Mouse (Mus musculus) neural tube, embryonic 12.5 days (tissue): Measurements from ENCODE around the gene Map4. TPM values are rescaled to one million over a fixed set of nuclear protein-coding genes. Genes with fewer than 3 reads are reported as not detected.
A peak's percentile ranks its signal among the peaks of the same experiment; 100 is the strongest.

Experiments used
- ATAC-seq: fragments of 200-750 bp; cut with Nextera tagmentation; 2 replicates; pipeline ENCODE4 v1.8.0; 2017; ENCODE audit warnings: low read depth, mild to moderate bottlenecking, moderate TSS enrichment, moderate library complexity; ENCODE audit not compliant: low FRiP score
- H3K27ac ChIP-seq: fragments of 300-500 bp; sonication (generic); 2 replicates; pipeline ENCODE4 v1.5.1; 2016
- H3K27me3 ChIP-seq: fragments of 300-500 bp; sonication (generic); replicated peaks from 2 replicates; pipeline ENCODE4 v1.6.1; 2016; ENCODE audit warnings: mild to moderate bottlenecking
- H3K36me3 ChIP-seq: fragments of 300-500 bp; sonication (generic); 2 replicates; pipeline ENCODE4 v1.6.1; 2016; ENCODE audit warnings: mild to moderate bottlenecking
- H3K4me1 ChIP-seq: fragments of 300-500 bp; sonication (generic); 2 replicates; pipeline ENCODE4 v1.6.1; 2016
- H3K4me2 ChIP-seq: fragments of 300-500 bp; sonication (generic); replicated peaks from 2 replicates; pipeline ENCODE4 v1.6.1; 2016; ENCODE audit warnings: mild to moderate bottlenecking
- H3K4me3 ChIP-seq: fragments of 300-500 bp; sonication (generic); 2 replicates; pipeline ENCODE4 v1.5.1; 2016
- H3K9ac ChIP-seq: fragments of 300-500 bp; sonication (generic); 2 replicates; pipeline ENCODE4 v1.6.1; 2016; ENCODE audit warnings: mild to moderate bottlenecking
- H3K9me3 ChIP-seq: fragments of 300-500 bp; sonication (generic); 2 replicates; pipeline ENCODE4 v1.6.1; 2016; ENCODE audit warnings: mild to moderate bottlenecking
- WGBS: fragments of 180-500 bp; shearing (Covaris S2); methylation state at CpG from one replicate; pipeline ENCODE4 v1.1.7; 2016; 5-methylcytosine and 5-hydroxymethylcytosine counted together
- polyA plus RNA-seq: library from polyadenylated mRNA; unstranded; fragments of >200 nt; fragmentation: Nextera tagmentation; extraction: Ambion mirVana; gene quantifications from 2 replicates; pipeline ENCODE4 v1.2.1, GENCODE M21; 2016

The Map4 gene
- polyA plus RNA-seq, 1 experiment from 2014 or later: 161 TPM

DNA sequence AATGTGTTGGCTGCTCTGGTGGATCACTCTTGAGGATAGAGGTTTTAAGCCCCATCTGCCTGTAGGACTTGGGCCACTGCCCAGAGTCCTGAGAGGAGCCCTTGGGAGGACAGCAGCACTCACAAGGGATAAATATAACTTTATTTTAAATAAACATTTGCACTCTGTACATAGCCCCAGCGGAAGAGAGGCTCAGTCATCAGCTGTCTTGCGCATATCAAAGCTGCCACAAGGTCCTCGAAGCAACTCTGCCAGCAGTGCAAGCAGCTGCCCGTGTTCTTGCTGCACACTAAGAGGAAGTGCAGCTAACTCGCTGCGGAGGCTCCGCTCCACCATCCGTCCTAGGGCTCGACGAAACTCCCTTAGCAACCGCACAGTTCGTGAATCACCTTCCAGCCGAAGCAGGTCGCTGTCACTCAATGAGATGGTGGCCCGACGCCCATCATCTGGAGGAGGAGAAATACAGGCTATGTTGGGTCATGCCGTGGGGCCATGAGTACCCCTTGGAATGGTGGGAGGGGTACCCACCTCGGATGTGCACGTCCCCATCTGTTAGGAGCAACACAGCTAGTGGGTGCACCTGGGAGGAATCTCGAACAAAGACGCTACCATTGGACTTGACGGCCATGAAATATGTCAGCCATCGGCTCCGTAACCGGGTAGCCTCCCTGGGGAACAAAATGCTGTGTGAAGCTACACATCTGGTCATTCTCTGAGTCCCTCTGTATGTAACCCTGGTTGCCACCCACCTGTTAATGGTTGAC lies 153.1 kb downstream of the Map4 start:
- no peak overlapping the region for H3K9ac ChIP-seq
- H3K9me3 ChIP-seq: no peaks in the 10 kb centered on the region
- H3K27ac ChIP-seq: no peak overlapping the region
- H3K36me3 ChIP-seq: peaks cover 95% of the 10 kb centered on the region
- no peak overlapping the region for H3K4me3 ChIP-seq
- 86% methylated on average over 25 of the region's 25 CpGs for WGBS
- ATAC-seq: peak; percentile 15; the same call in 1 of the 2 replicates
- no peak overlapping the region for H3K4me2 ChIP-seq
- H3K4me1 ChIP-seq: no peaks in the 10 kb centered on the region
- no peaks in the 10 kb centered on the region for H3K27me3 ChIP-seq

DNA sequence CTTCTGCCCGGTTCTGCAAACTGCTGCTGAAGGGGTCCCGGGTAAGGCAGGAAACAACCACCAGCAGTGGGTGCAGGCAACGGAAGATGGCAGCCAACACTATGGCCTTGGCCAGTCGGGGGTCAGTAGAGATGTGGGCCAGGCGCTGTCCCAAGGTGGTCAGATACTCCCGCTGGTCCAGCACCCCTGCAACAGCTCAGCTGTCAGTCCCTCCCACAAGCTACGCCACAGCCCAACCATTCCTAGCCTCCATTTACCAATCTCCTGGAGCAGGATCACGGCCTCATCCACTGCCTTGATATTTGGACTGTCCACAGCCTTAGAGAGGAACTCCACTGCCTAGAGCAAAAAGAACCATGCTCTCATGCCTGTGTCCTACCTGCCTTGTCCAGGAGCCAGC lies 154.4 kb downstream of the Map4 start:
- H3K4me3 ChIP-seq: no peak overlapping the region
- no peaks in the 10 kb centered on the region for H3K27me3 ChIP-seq
- no peak overlapping the region for H3K4me2 ChIP-seq
- no peaks in the 10 kb centered on the region for H3K4me1 ChIP-seq
- peaks cover 94% of the 10 kb centered on the region for H3K36me3 ChIP-seq
- no peaks in the 10 kb centered on the region for H3K9me3 ChIP-seq
- 0 out of 2 replicates have a peak overlapping the region, but pooled peaks have one; percentile 20 for H3K27ac ChIP-seq
- no peak for ATAC-seq
- 93% methylated on average over 8 of the region's 8 CpGs for WGBS
- H3K9ac ChIP-seq: no peak overlapping the region

DNA sequence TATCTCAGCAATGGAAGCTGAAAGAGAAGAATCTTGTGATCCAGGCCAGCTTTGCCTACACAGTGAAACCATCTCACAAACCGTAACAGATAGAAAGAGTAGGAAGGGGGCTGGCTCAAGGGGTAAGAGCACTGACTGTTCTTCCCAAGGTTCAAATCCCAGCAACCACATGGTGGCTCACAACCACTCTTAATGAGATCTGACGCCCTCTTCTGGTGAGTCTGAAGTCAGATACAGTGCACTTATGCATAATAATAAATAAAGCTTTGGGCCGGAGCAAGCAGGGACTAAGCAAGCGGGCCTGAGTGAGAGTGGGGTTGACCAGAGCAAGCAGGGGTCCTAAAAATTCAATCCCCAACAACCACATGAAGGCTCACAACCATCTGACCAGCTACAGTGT lies 162.0 kb downstream of the Map4 start:
- WGBS: 88% methylated on average over 4 of the region's 4 CpGs
- no peak overlapping the region for H3K4me3 ChIP-seq
- no peaks in the 10 kb centered on the region for H3K9me3 ChIP-seq
- no peak overlapping the region for H3K9ac ChIP-seq
- H3K4me1 ChIP-seq: no peaks in the 10 kb centered on the region
- peaks cover 91% of the 10 kb centered on the region for H3K36me3 ChIP-seq
- no peak overlapping the region for H3K27ac ChIP-seq
- no peak for ATAC-seq
- H3K27me3 ChIP-seq: no peaks in the 10 kb centered on the region
- H3K4me2 ChIP-seq: no peak overlapping the region

DNA sequence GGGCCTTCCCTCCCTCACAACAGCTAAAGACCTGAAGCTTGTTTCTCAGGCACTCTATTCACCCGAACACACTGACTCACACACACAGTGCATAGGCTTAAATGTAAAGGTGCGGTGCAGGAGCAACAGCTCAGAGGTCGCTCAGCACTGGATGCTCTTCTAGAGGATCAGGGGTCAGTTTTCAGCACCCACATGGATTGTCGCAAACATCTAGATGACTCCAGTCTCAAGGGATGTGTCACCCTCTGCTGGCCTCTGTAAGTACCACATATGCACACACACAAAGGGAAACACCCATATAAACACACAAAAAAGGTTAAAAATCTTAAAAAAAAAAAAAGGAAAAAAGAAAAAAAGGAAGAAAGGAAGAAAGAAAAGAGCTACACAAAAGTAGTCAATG lies 163.5 kb downstream of the Map4 start:
- H3K27ac ChIP-seq: no peak overlapping the region
- H3K9ac ChIP-seq: no peak overlapping the region
- 95% methylated on average over 4 of the region's 4 CpGs for WGBS
- H3K9me3 ChIP-seq: no peaks in the 10 kb centered on the region
- H3K36me3 ChIP-seq: peaks cover 93% of the 10 kb centered on the region
- H3K27me3 ChIP-seq: no peaks in the 10 kb centered on the region
- no peak overlapping the region for H3K4me2 ChIP-seq
- no peaks in the 10 kb centered on the region for H3K4me1 ChIP-seq
- H3K4me3 ChIP-seq: no peak overlapping the region
- no peak for ATAC-seq

DNA sequence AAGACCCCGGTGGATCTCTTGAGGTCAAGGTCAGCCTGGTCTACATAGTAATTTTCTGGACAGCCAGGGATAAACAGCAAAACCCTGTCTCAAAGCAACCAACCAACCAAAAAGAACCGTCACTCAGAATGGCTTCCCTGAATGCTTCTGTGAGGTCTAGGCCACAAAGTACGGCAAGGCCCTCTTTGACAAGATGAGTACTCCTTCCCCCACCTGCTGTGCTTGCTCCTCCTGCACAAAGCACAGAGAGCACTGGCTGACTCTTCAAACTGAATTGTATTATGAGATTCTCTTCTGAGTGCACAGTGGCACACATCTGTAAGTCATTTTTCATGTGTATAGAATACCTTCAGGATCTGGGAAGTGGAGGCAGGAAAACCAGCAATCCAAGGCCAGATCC lies 166.5 kb downstream of the Map4 start:
- Histone ChIP-seq H3K9me3 (no peaks in the 10 kb centered on the region), H3K4me1 (peaks cover 7% of the 10 kb centered on the region; the same call in 1 of the 2 replicates), H3K27me3 (no peaks in the 10 kb centered on the region), H3K4me2 (no peak overlapping the region), H3K36me3 (peaks cover 75% of the 10 kb centered on the region), H3K4me3 (no peak overlapping the region), H3K9ac (no peak overlapping the region), H3K27ac (no peak overlapping the region)
- WGBS: 86% methylated on average over 3 of the region's 3 CpGs
- no peak for ATAC-seq

DNA sequence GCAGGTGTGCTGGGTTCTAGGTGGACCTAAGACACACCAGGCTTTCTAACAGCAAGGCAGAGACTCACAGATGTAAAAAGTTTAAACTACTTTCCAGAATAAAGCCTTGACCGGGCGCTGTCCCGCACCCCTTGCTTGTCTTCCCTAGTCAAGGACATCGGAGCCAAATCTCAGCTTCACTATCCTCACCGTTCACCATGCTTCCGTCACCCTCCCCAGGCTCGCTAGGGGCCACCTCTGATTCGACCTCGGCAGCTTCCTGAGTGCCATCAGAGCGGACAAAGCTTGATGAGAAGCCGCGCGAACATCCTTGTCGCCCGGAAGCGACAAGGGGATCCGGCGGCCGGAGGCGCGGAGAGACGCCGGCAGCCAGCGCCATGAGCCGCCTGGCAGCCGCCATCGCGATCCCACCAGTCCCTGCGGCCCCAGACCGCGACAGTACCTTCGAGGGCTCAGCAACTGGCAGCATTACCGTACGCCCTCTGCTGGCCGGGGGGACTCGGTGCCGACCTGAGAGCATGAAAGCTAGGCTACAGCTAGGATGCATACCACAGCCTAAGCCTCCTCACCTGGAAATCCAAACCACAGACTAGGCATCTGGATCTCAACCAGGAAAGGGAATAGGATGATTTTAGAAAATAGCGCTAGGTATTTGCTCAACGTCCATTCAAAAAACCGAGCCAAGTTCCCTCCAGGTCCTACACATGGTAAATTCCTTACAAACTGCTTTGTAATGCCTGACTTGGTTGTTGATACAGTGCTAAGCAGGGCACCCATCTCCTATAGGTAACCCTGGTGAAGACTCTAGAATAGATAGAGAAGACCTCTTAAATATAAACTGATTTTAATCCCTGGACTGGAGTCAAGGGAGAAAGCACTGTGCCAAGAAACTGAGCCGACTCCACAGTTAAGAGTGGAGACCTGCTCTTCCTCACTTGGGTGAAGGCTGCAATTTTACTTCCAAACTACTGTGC lies 169.7 kb downstream of the Map4 start:
- Histone ChIP-seq H3K4me2 (peak overlapping the region; percentile 89), H3K27ac (no peak overlapping the region), H3K9me3 (no peaks in the 10 kb centered on the region), H3K4me3 (peak overlapping the region; percentile 83), H3K9ac (peak overlapping the region; percentile 85), H3K27me3 (no peaks in the 10 kb centered on the region), H3K4me1 (peaks cover 7% of the 10 kb centered on the region; the same call in 1 of the 2 replicates), H3K36me3 (peaks cover 73% of the 10 kb centered on the region)
- WGBS: 3% methylated on average over 41 of the region's 41 CpGs
- peak; percentile 96 for ATAC-seq

DNA sequence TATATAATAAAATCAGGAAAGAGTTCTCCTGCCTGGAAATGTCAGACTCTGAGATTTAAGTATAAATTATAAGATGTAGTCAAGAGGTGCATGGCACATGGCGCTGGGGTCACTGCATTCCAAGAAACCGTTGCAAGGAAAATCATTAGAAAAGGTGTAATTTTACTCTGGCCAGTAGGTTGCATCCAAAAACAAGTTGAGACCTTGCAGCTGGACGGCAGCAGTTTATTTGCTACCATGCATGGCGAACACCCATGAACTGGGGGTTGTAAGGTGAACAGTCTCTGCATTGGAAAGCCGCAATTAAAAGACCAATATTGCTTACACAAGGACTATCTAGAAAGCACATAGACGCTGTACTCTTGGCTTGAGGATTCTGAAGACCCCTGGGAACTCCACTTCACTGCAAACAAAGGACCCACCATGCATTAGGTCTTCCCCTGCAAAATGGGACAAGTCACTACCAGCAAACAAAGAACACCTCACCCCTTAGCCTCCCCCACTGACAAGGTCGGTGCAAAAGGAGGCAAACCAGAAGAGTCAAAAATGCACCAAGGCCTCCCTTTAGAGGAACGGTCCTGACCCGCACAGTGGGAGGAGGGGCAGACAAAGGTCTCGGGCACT lies 185.2 kb downstream of the Map4 start:
- peak overlapping the region; percentile 94 for H3K9ac ChIP-seq
- H3K4me3 ChIP-seq: peak overlapping the region; percentile 84
- no peaks in the 10 kb centered on the region for H3K27me3 ChIP-seq
- ATAC-seq: no peak
- peak overlapping the region; percentile 95 for H3K27ac ChIP-seq
- H3K9me3 ChIP-seq: no peaks in the 10 kb centered on the region
- 8% methylated on average over 10 of the region's 10 CpGs for WGBS
- peaks cover 27% of the 10 kb centered on the region for H3K36me3 ChIP-seq
- peak overlapping the region; percentile 81 for H3K4me2 ChIP-seq
- H3K4me1 ChIP-seq: peaks cover 14% of the 10 kb centered on the region

DNA sequence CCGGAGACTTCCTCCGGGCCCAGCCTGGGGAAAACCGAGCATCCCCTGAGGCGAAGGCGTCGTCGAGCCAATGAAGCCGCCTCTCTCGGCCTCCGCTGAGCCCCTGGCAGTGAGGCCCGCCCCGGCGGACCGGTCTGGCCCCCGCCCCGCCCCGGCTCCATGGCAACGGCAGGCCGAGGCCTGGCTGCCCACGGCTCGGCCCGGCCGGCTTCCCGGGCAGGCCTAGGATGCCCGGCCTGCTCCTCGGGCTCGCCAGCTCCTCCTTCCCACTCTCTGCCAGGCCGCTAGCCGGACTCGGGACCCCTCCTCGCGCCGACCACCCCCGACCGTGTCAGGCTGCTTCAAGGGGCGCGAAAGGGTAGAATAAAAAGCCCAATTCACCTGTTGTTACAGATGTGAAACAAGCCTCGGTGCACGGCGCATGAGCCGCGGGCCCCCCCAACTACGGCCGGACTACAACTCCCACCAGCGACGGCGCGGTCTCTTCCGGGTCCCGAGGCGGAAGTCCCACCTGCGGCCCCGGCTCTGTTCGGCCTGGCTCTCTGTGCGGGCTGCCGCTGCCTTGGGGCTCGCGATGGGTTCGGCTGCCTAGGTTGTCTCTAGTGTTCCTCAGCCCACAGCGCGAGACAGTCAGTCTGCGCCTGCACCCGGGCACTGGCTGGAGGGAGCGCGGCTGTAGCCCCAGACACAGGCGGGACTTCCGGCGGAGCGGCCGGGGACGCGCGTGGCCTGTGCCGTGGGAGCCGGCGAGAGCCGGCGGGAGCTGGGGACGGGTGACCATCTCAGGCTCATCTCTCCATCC lies 185.9 kb downstream of the Map4 start, which contains the start of gene Smarcc1:
Gene Smarcc1, plus strand, starts transcription at position 732 of the 802 bp plus-strand sequence.
- WGBS: under 1% methylated on average over 79 of the region's 79 CpGs
- Histone ChIP-seq H3K4me1 (peaks cover 14% of the 10 kb centered on the region), H3K9me3 (no peaks in the 10 kb centered on the region), H3K4me2 (peak within 1 kb of the TSS; percentile 81), H3K9ac (peak within 1 kb of the TSS; percentile 94), H3K36me3 (peaks cover 20% of the 10 kb centered on the region), H3K27ac (peak within 1 kb of the TSS; percentile 95), H3K27me3 (no peaks in the 10 kb centered on the region), H3K4me3 (peak within 1 kb of the TSS; percentile 84)
- peak; percentile 97 for ATAC-seq

DNA sequence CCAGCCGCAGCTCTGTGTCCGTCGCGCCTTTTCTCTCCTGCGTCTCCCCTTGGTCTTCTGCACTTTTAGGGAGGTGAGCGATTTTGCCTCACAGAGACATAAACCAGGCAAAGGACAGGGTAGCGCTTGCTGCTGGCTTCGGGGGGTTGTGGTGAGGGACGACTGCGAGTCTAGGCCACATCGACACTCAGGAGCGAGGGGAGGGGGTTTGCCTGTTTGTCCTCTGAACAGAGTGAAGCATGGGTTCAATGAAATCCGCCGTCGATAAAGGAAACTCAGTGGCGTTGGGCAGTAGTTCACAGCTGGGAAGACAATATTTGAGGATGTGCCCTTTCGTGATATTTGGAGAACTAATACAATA lies 186.5 kb downstream of the Map4 start, which contains the start of gene Dhx30:
Gene Dhx30, minus strand, starts transcription at position 52 of the 361 bp plus-strand sequence.
- Histone ChIP-seq H3K27me3 (no peaks in the 10 kb centered on the region), H3K4me1 (peaks cover 14% of the 10 kb centered on the region), H3K9me3 (no peaks in the 10 kb centered on the region), H3K4me2 (peak within 1 kb of the TSS; percentile 81), H3K36me3 (peaks cover 14% of the 10 kb centered on the region), H3K4me3 (peak within 1 kb of the TSS; percentile 84), H3K27ac (peak within 1 kb of the TSS; percentile 95), H3K9ac (peak within 1 kb of the TSS; percentile 94)
- under 1% methylated on average over 17 of the region's 17 CpGs for WGBS
- ATAC-seq: peak; percentile 43; the same call in 1 of the 2 replicates

DNA sequence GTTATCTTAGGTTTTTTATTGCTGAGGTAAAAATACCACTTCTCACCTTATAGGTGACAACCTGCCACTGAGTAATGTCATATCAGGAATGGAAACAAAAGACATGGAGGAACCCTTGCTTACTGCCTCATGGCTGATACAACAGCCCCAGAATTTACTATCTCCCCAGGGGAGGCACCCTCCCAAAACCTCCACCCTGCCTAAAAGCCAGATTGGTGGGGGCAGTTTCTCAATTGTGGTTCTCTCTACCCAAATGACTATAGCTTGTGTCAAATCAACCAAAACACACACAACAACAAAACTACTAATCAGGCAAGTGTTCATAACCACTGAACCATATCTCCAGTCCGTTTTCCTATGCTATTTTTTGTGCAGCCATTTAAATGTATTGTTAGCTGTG lies 187.0 kb downstream of the Map4 start:
- H3K27ac ChIP-seq: no peak overlapping the region
- H3K9ac ChIP-seq: peak overlapping the region; percentile 94
- H3K4me3 ChIP-seq: peak overlapping the region; percentile 84
- H3K9me3 ChIP-seq: no peaks in the 10 kb centered on the region
- H3K27me3 ChIP-seq: no peaks in the 10 kb centered on the region
- H3K4me1 ChIP-seq: peaks cover 14% of the 10 kb centered on the region
- peak overlapping the region; percentile 81 for H3K4me2 ChIP-seq
- no peak for ATAC-seq
- peaks cover 9% of the 10 kb centered on the region for H3K36me3 ChIP-seq
- WGBS: 61% methylated on average over 1 of the region's 1 CpGs

DNA sequence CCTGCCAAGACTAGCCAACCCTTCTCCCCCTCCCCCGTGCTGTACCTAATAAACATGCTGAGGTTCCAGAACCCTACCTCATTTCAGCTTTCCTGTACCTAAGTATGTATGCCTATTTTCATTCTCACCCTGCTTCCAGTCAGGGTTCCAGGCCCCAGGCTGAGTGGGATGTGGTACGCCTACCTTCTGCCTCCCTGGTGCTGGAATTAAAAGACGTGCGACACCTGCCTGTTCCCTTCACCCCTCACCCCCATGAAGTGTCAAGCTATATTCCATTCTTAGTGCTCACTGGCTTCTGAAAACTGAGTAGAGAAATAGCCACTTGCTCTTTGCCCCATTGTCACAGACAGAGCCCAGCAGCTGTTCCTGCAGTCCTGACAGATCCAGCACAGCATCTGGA lies 190.2 kb downstream of the Map4 start:
- WGBS: 81% methylated on average over 4 of the region's 4 CpGs

More for the DNA sequence above, 190.2 kb downstream of the Map4 start:
- Histone ChIP-seq H3K9ac (no peak overlapping the region), H3K27me3 (no peaks in the 10 kb centered on the region), H3K4me2 (no peak overlapping the region), H3K4me3 (no peak overlapping the region), H3K36me3 (no peaks in the 10 kb centered on the region), H3K4me1 (peaks cover 8% of the 10 kb centered on the region), H3K27ac (no peak overlapping the region), H3K9me3 (no peaks in the 10 kb centered on the region)
- ATAC-seq: no peak
